Mouse (Mus musculus) limb, embryonic 11.5 days (tissue): ENCODE results near the gene Smim15. TPM values are rescaled to one million over a fixed set of nuclear protein-coding genes. Genes with fewer than 3 reads are reported as not detected.

Experiments used
- ATAC-seq: fragments of 200-750 bp; cut with Nextera tagmentation; 2 replicates; pipeline ENCODE4 v1.8.0; 2017; ENCODE audit warnings: low read depth; ENCODE audit not compliant: insufficient number of reproducible peaks, low FRiP score, low TSS enrichment
- DNase-seq: peaks from one replicate; pipeline ENCODE4 v3.0.0-alpha.2; 2015; ENCODE audit warnings: low spot score
- H3K27ac ChIP-seq: fragments of 300-500 bp; sonication (generic); replicated peaks from 2 replicates; pipeline ENCODE4 v1.5.1; 2014; ENCODE audit warnings: low read depth, mild to moderate bottlenecking, low read length
- H3K27me3 ChIP-seq: fragments of 300-500 bp; sonication (generic); 2 replicates; pipeline ENCODE4 v1.6.1; 2014; ENCODE audit warnings: mild to moderate bottlenecking, low read length, mixed read lengths; ENCODE audit not compliant: control insufficient read depth, insufficient read depth
- H3K36me3 ChIP-seq: fragments of 300-500 bp; sonication (generic); 2 replicates; pipeline ENCODE4 v1.6.1; 2014; ENCODE audit warnings: mild to moderate bottlenecking, low read length, moderate library complexity, mixed read lengths; ENCODE audit not compliant: control insufficient read depth, insufficient read depth
- H3K4me1 ChIP-seq: fragments of 300-500 bp; sonication (generic); 2 replicates; pipeline ENCODE4 v1.6.1; 2014; ENCODE audit warnings: low read length, mixed read lengths; ENCODE audit not compliant: control insufficient read depth, insufficient read depth
- H3K4me2 ChIP-seq: fragments of 300-500 bp; sonication (generic); 2 replicates; pipeline ENCODE4 v1.6.1; 2014; ENCODE audit warnings: low read depth, mild to moderate bottlenecking, moderate library complexity; ENCODE audit not compliant: severe bottlenecking
- H3K4me3 ChIP-seq: fragments of 300-500 bp; sonication (generic); 2 replicates; pipeline ENCODE4 v1.5.1; 2014; ENCODE audit warnings: low read depth, low read length
- H3K9ac ChIP-seq: fragments of 300-500 bp; sonication (generic); 2 replicates; pipeline ENCODE4 v1.6.1; 2014; ENCODE audit warnings: mild to moderate bottlenecking, low read length
- H3K9me3 ChIP-seq: fragments of 300-500 bp; sonication (generic); 2 replicates; pipeline ENCODE4 v1.6.1; 2016; ENCODE audit warnings: low read length; ENCODE audit not compliant: control insufficient read depth
- WGBS: fragments of 180-500 bp; shearing (Covaris S2); extraction: QIAGEN DNeasy Blood & Tissue Kit; methylation state at CpG from one replicate; pipeline ENCODE4 v1.1.7; 2014; 5-methylcytosine and 5-hydroxymethylcytosine counted together
- polyA plus RNA-seq: library from polyadenylated mRNA; unstranded; fragments of >200 nt; fragmentation: Nextera tagmentation; extraction: Ambion mirVana; gene quantifications from 2 replicates; pipeline ENCODE4 v1.2.1, GENCODE M21; 2014

Smim15 gene
- polyA plus RNA-seq, 1 experiment from 2014 or later, result 61.9 TPM

DNA sequence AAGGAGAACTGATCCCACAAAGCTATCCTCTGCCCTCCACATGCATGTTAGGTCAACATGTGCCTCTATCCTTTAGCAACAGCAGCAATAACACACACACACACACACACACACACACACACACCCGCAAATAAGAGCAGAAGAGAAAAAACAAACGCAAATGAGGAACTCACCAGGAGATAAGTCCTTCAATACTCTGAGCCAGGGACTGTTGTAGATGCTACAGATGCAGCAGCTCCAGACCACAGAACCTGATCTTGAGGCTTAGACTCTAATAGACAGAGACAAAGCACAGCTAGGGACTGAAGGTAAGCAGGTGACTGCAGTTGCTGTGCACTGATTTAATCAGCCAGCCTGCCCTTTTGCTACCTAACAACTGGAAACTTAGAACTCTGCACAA lies 21.8 kb downstream of the Smim15 start:
- H3K4me3 ChIP-seq, result no peak overlapping the region
- H3K4me2 ChIP-seq, result no peak overlapping the region
- ATAC-seq (no peak), DNase-seq (no peak)
- H3K4me1 ChIP-seq, result no peaks in the 10 kb centered on the region
- H3K27ac ChIP-seq, result no peak overlapping the region
- 75% methylated on average over 2 of the region's 2 CpGs for WGBS
- H3K9ac ChIP-seq, result no peak overlapping the region
- no peaks in the 10 kb centered on the region for H3K27me3 ChIP-seq
- no peaks in the 10 kb centered on the region for H3K9me3 ChIP-seq
- no peaks in the 10 kb centered on the region for H3K36me3 ChIP-seq

DNA sequence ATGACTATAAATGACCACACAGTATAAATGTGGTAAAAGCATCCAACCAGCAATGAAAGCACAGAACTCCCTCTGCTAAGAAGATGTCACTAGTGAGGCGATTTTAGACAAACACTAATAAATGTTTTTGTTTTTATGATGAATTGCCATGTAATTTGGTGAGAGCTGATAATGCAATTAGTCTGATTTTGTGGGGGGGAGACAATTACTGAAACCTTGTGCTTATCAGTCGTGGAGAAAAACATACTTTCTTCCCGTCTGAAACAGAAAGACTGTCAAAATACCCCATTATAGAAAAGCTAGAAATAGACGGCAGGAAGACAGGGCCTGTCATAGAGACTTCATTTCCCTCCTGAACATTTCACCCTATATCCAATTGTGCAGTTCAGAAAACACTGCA lies 24.9 kb downstream of the Smim15 start:
- Histone ChIP-seq H3K36me3 (no peaks in the 10 kb centered on the region), H3K4me2 (no peak overlapping the region), H3K9me3 (no peaks in the 10 kb centered on the region), H3K9ac (no peak overlapping the region), H3K4me3 (no peak overlapping the region), H3K27ac (no peak overlapping the region), H3K27me3 (no peaks in the 10 kb centered on the region), H3K4me1 (no peaks in the 10 kb centered on the region)
- ATAC-seq (no peak), DNase-seq (no peak)
- WGBS, result 90% methylated on average over 4 of the region's 4 CpGs

DNA sequence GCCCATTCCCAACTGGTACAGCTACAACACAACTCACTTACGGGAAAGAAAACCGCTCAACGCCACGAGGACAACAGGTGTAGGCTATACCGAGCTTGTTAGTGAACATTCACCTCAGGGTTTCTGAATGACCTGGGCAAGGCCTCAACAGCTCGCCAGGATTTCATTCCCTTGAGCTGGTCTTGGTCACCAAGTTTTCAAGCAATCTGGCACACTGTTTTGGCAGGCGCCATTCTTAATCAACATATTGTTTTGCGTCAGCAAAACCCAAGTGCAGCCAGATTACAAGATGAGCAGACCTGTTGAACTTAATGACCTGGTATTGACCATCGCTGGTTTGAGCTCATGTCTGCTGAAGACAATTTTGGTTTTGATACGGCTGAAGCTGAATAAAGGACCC lies 25.9 kb downstream of the Smim15 start:
- no peaks in the 10 kb centered on the region for H3K27me3 ChIP-seq
- H3K4me2 ChIP-seq, result no peak overlapping the region
- H3K27ac ChIP-seq, result no peak overlapping the region
- H3K4me3 ChIP-seq, result no peak overlapping the region
- 96% methylated on average over 10 of the region's 10 CpGs for WGBS
- no peak overlapping the region for H3K9ac ChIP-seq
- H3K4me1 ChIP-seq, result no peaks in the 10 kb centered on the region
- no peak for ATAC-seq
- no peaks in the 10 kb centered on the region for H3K36me3 ChIP-seq
- DNase-seq, result no peak
- H3K9me3 ChIP-seq, result no peaks in the 10 kb centered on the region

DNA sequence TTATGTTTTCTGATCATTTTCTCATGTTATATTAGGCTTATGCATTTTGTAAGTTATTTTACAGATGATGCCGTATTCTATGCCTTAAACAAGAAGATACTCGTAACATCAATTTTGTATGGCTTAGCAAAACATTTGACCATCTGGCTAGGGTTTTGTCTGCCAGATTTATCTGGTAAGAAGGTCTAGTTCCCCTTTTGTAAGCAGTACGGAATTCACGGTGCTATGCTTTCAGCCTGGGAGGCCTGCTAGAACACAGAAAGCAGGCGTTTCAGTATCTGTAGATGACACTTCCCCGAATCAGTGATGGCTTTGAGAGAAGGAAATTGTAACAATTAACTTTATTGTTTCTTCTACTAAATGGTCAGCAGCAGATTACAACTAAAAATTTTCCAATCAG lies 33.2 kb downstream of the Smim15 start:
- no peak for DNase-seq
- ATAC-seq, result no peak
- Histone ChIP-seq H3K9ac (no peak overlapping the region), H3K4me3 (no peak overlapping the region), H3K4me2 (no peak overlapping the region), H3K27me3 (no peaks in the 10 kb centered on the region), H3K4me1 (no peaks in the 10 kb centered on the region), H3K27ac (no peak overlapping the region), H3K9me3 (no peaks in the 10 kb centered on the region), H3K36me3 (no peaks in the 10 kb centered on the region)
- 88% methylated on average over 6 of the region's 6 CpGs for WGBS

DNA sequence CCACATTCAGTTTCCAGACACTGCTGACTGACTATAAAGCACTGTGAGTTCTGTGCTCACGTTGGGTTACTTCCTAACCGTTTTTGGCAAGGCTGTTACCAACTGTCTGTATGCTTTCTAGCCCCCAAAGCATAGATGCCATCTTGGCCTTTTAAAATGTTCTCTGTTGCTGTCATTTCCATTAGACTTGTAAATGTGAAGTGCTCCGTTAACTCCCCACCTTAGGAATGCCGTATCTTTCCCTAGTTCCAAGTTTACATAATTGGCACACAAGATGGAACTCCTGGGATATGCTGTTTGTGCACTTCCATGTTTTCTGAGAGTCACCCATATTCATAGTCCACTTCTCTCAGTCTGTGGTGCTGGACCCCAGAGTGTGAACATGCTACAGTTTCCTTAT lies 33.7 kb downstream of the Smim15 start:
- Histone ChIP-seq H3K36me3 (no peaks in the 10 kb centered on the region), H3K4me2 (no peak overlapping the region), H3K4me1 (no peaks in the 10 kb centered on the region), H3K4me3 (no peak overlapping the region), H3K27ac (no peak overlapping the region), H3K9me3 (no peaks in the 10 kb centered on the region), H3K27me3 (no peaks in the 10 kb centered on the region), H3K9ac (no peak overlapping the region)
- DNase-seq, result no peak
- 91% methylated on average over 4 of the region's 4 CpGs for WGBS
- no peak for ATAC-seq

DNA sequence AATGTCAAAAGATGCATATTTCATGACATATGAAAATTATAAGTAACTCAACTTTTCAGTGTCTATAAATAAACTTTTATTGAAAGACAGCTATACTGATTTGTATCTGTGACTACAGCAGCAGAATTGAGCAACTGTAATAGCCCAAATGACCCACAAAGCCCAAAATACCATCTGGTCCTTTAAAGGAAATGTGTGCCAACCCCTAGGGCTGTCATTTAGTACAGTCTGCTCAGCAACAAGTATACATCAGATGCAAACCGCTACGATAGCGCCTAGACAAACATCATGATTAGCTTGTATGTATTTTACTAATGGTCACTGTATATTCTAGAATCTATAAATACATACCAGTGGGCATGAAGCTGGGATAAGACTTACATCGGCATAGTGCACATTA lies 39.8 kb downstream of the Smim15 start:
- Histone ChIP-seq H3K27ac (no peak overlapping the region), H3K36me3 (no peaks in the 10 kb centered on the region), H3K4me1 (no peaks in the 10 kb centered on the region), H3K4me2 (no peak overlapping the region), H3K4me3 (no peak overlapping the region), H3K9ac (no peak overlapping the region), H3K9me3 (no peaks in the 10 kb centered on the region), H3K27me3 (no peaks in the 10 kb centered on the region)
- ATAC-seq (no peak), DNase-seq (no peak)
- WGBS, result 96% methylated on average over 4 of the region's 4 CpGs

DNA sequence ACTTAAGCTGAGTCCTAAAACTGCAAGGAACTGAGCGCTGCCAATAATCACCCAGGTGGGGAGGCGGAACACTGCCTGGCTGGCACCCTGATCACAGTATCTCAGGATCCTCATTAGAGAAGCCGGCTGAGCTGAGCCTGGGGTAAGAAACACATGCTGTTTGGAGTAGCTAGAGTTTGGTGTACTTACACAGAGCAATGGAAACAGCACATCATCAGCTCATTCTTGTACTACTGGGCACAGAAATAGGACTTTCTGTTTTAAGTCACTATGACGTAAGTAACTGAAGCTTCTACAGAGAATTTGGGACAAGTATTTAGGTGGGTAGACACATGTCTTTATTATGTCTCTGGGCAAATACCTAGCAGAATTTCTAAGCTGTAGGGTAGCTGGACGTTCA lies 41.8 kb downstream of the Smim15 start:
- Histone ChIP-seq H3K27ac (no peak overlapping the region), H3K9ac (no peak overlapping the region), H3K4me1 (no peaks in the 10 kb centered on the region), H3K27me3 (no peaks in the 10 kb centered on the region), H3K9me3 (no peaks in the 10 kb centered on the region), H3K4me2 (no peak overlapping the region), H3K4me3 (no peak overlapping the region), H3K36me3 (no peaks in the 10 kb centered on the region)
- DNase-seq (no peak), ATAC-seq (no peak)
- WGBS, result 83% methylated on average over 5 of the region's 5 CpGs

DNA sequence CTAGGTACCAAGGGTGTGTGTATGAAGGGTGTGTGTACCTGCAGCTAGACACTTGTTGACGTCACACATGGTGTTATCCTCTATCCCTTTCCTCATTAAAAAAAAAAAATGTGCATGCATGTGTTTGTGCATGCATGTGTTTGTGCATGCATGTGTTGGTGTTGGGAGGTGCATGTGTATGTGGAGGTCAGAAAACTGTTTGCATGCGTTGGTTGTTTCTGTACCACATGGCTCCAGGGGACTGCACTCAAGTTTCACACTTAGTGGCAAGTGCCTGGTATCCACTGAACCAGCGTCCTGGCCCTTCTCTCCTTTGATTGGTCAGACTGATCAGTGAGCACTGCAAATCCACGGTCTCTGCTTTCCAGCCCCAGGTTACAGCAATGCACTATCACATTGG lies 42.5 kb downstream of the Smim15 start:
- Histone ChIP-seq H3K4me1 (no peaks in the 10 kb centered on the region), H3K27me3 (no peaks in the 10 kb centered on the region), H3K9ac (no peak overlapping the region), H3K4me2 (no peak overlapping the region), H3K9me3 (no peaks in the 10 kb centered on the region), H3K36me3 (no peaks in the 10 kb centered on the region), H3K4me3 (no peak overlapping the region), H3K27ac (no peak overlapping the region)
- DNase-seq (no peak), ATAC-seq (no peak)
- 68% methylated on average over 4 of the region's 4 CpGs for WGBS

DNA sequence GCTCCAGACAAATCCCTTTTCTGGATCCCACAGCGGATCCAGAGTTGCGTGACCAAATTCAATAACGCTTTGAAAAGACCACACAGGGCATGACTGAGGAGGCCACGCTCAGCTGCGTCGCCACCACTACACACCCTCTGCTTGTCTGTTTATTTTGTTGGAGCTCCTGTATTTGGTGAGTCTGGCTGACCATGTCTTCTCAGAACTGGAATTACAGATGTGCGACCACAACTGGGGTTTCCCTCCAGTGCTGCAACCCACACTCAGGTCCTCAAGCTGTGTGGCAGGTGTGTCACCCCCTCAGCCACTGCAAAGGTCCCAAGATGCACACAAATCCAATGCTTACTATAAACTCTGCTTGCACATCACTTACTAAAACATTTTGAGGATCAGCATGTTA lies 48.0 kb downstream of the Smim15 start:
- no peak overlapping the region for H3K9ac ChIP-seq
- H3K9me3 ChIP-seq, result no peaks in the 10 kb centered on the region
- 98% methylated on average over 7 of the region's 7 CpGs for WGBS
- no peak for ATAC-seq
- H3K36me3 ChIP-seq, result no peaks in the 10 kb centered on the region
- H3K27me3 ChIP-seq, result no peaks in the 10 kb centered on the region
- no peak overlapping the region for H3K4me3 ChIP-seq
- H3K4me2 ChIP-seq, result no peak overlapping the region
- DNase-seq, result no peak
- no peaks in the 10 kb centered on the region for H3K4me1 ChIP-seq
- no peak overlapping the region for H3K27ac ChIP-seq
